Mouse (Mus musculus) kidney, postnatal 36 days (tissue): ENCODE data around the gene Prss47.

Experiments used
- DNase-seq, 2 experiments: peaks; one replicate each; pipeline ENCODE4 v3.0.0; 2021 to 2022; ENCODE audit warnings: mixed read lengths in 2 of 2

Prss47 gene

GRCm38 (mm10) chr13:65052660-65053059 lies at the start of gene Prss47:
TSS of gene Prss47 (minus strand) at chr13:65052760.
- no peak for DNase-seq

GRCm38 (mm10) chr13:65101232-65101631 lies 48.7 kb upstream of the Prss47 start:
- no peak for DNase-seq

GRCm38 (mm10) chr13:65100678-65101077 lies 48.1 kb upstream of the Prss47 start:
- DNase-seq = no peak

- no peak for DNase-seq
Measured at GRCm38 (mm10) chr13:65097018-65097417, 44.5 kb upstream of the Prss47 start.

- no peak for DNase-seq
Measured at GRCm38 (mm10) chr13:65095923-65096322, 43.4 kb upstream of the Prss47 start.

GRCm38 (mm10) chr13:65069969-65070368 lies 17.4 kb upstream of the Prss47 start:
- no peak for DNase-seq

DNA sequence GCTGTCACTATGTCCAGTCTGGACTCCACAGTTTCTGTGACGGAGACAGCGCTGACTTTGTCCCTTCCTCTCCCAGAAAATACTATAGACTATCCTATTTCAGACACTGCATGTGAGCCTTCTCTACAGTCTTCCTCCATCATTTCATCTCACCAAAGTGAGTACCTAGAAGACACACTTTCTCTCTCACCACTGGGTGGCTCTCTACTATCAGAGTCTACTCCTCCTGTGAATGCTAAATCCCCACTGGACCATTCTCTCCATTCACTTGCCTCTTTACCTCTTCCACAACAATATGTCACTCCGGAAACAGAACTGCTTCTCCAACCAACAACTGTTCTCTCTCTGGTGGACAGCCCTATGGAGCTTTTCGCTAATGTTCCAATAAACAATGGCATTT lies 17.5 kb downstream of the Prss47 start:
- peak; percentile 19 to 21 for DNase-seq

DNA sequence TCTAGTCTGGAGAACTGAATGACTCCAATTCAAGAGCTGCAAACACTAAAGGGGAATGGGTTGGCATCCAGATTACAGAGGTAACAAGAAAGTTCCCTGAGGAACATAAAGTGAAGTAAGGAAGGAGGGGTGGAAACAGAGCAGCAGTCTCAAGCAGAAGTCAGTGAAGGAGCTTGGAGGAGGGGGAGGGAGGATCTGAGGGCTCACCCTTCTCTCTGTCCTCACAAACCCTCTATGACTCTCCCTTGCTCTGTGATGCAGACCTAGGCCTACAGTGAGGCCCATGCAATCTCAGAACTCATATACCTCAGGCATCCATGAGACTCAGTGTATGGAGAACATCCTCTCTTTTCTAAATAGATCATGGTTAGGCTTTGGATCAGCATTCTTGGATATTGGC lies 19.8 kb downstream of the Prss47 start, which contains the start of gene Spata31d1c:
Gene Spata31d1c, plus strand, starts transcription at position 301 of the 400 bp plus-strand sequence.
- no peak for DNase-seq

GRCm38 (mm10) chr13:65011052-65011738 lies 41.4 kb downstream of the Prss47 start:
- no peak for DNase-seq

DNA sequence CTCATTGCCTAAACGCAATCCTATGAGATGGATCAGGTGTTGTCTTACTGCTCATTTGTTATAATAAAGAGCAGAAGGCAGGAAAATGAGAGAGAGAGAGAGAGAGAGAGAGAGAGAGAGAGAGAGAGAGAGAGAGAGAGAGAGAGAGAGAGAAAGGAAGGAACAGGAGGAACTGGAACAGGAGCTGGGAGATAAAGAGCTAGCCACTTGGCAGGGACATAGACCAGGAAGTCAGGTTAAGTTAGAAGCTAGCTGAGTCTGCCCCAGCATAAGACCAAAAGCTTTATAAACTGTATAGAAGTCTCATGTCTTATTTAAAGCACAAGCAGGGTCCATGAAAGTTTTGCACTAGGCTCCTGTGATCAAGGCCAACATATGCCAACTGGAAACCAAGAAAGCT lies 44.6 kb downstream of the Prss47 start:
- no peak for DNase-seq

DNA sequence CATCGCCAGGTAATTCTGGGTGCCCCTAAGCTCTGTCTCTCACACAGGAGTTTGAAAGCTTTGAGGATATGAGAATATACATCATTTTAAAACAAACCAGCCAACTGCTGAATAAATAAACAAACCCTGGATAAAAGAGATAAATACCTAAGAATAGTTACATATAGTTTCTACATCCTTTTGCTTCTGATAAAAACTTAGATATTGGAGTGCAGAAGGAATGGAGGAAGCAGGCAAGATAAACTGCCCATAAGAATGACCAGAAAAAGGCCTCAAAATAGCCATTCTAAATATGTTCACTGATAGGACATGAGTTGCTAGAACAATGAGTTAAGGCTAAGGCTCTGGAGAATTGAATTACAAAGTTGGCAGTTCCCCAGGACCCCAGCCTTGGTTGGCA lies 45.8 kb downstream of the Prss47 start:
- DNase-seq = no peak

DNA sequence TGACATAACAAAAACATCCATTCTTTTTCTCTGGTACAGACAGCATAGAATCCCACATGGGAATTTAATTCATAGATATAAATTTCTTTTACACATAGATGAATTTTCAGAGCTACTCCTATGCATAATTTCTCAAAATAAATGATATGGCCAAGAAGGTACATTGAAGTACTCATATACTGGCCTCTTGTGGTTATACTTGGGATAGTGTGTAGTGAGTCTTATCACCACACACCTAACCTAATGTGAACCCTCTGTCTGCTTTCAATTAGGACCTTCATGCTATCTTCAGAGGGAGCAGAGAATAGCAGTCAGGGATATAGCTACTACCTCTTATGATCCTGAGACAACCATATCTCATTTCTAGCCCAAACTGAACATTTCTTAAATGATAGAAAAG lies 47.1 kb downstream of the Prss47 start:
- no peak for DNase-seq
